Mouse (Mus musculus) large intestine, adult 2 months (tissue): Measurements from ENCODE around the gene Jkamp. TPM values are rescaled to one million over a fixed set of nuclear protein-coding genes. Genes with fewer than 3 reads are reported as not detected.
A peak's percentile ranks its signal among the peaks of the same experiment; 100 is the strongest.

Experiments
- DNase-seq: peaks from one replicate; pipeline ENCODE4 v3.0.0-alpha.2; 2012; ENCODE audit warnings: low read depth, low spot score
- WGBS: fragments of 180-500 bp; shearing (Covaris S2); methylation state at CpG from one replicate; pipeline ENCODE4 v1.1.7; 2018; 5-methylcytosine and 5-hydroxymethylcytosine counted together
- polyA plus RNA-seq: library from polyadenylated mRNA; depleted of rRNA; stranded (reverse); fragments of >200 nt; gene quantifications from 2 replicates; pipeline ENCODE4 v1.2.3, GENCODE M21; 2012; rRNA removed

The Jkamp gene
- polyA plus RNA-seq, 1 experiment: 36.2 TPM

DNA sequence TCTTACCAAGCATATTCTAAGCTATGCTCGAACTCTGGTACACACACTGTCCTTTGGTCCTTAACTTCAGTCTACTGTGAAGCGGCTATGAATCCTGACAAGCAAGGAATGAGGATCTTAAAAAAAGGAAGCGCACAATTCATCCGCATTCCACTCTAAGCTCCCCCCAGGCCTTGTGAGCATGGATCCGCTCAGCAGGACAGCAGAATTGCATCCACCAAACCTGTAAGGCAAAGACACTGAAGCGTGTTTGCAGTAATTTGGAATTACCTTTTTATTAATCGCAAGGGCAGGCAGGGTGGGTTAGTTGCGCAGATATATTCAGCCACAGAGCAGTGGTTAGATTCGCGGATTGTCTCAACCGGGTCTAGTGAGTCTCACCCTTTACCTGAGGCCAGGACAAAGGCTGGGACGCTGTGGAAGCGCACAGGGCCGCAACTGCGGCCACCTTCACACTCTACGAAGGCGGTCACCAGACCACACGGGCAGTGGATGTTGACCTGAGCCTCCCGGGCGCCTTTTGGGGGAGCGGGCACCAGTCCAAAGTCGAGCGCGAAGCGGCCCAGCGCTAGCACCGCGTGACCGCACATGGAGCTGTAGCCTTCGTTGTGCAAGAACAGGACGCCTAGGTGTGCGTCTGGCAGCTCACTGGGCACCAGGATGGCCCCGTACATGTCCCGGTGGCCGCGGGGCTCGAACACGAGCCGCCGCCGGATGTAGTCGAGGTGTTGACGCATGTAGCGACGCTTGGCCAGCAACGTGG is 947 bp upstream of the Jkamp start:
- DNase-seq: no peak
- 6% methylated on average over 46 of the region's 46 CpGs for WGBS

GRCm38 (mm10) chr12:72085024-72085328 is 413 bp upstream of the Jkamp start:
- DNase-seq: no peak
- WGBS: under 1% methylated on average over 31 of the region's 31 CpGs

GRCm38 (mm10) chr12:72086166-72086825 is 907 bp downstream of the Jkamp start:
- DNase-seq: no peak
- under 1% methylated on average over 18 of the region's 18 CpGs for WGBS

DNA sequence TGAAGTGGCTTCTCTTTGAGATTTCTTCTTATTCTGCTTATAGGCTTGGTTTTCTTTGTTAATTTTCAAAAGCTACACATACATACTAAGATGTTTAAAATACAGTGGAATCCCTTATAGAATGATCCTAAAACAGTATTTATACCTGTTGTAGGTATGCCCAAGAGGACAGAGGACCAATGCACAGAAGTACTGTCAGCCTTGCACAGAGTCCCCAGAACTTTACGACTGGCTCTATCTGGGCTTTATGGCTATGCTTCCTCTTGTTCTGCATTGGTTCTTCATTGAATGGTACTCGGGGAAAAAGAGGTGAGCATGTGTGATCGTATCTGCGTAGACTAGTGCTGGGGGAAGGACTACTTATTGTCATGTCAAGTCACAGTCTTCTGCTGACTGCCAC is 4.4 kb downstream of the Jkamp start:
- no peak for DNase-seq
- 78% methylated on average over 4 of the region's 4 CpGs for WGBS

GRCm38 (mm10) chr12:72096966-72097365 is 11.6 kb downstream of the Jkamp start:
- DNase-seq: no peak
- WGBS: 92% methylated on average over 8 of the region's 8 CpGs

DNA sequence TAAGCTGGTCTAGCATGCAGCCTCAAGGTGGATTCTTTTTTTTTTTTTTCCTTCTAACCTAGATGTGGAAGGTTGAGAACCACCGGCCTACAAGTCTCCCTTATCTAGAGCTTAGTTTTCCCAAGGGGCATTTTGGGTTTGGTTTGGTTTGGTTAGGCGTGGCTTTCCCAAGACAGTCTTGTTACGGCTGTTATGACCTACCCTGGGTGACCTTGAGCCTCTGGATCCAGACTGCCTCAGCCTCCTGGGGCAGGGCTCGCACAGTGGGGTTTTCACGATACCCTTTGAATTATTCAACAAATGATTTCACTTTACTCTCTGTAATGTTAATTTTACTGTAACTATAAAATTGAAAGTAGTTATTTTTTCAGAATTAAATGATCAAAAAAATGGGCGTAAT is 17.4 kb downstream of the Jkamp start:
- 64% methylated on average over 6 of the region's 6 CpGs for WGBS
- DNase-seq: no peak

DNA sequence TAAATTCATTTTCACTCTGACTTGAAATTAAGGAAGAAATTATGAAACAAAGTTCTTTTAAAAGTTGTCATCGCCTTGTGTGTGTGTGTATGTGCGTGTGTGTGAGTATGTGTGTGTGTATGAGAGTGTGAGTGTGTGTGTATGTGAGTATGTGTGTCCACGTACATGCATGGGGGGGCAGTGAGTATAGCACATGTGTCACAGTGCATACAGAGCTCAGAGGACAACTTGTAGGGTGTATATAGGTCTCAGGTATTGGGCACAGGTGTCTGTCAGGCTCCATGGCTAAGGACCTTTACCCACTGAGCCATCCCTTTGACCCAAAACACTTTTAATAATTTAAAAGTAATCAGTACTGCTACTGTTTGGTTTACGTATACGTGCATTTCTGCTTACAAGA is 18.6 kb downstream of the Jkamp start:
- WGBS: 78% methylated on average over 5 of the region's 5 CpGs
- no peak for DNase-seq

DNA sequence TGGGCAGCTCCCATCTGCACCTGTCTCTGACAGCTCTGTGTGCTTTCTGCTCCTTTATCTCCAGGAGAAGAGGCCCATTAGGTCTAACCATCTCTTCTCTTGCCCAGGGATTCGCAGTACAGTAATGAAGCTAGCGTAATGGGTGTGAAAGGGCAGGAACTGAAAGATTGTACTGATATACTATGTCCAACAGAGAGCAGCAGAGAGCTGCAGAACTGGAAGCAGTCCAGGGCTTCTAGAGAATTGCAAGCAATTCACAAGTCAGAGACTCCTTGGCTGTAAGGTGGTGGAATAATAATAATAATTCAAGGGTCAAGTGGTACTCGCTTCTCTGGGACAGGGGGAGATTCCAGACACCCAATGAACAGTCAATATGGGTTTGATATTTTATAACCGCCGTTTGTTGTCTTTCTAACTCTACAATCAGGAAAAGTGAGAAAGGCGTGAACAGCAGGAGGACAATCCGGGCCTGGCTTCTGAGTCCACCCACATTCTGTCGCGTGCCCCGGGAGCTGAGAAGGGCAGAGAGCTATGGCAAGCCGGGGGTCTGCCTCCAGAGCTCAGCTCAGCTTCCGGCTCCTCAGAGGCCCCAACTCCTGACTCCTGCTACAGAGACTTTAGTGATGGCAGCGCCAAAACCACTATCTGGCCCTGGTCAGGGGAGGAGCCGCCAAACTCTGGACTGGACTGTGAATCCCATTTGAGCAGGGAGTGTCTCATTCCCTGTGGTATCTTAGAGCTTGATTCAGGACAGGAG is 19.3 kb downstream of the Jkamp start:
- DNase-seq: peak; percentile 64
- WGBS: 23% methylated on average over 14 of the region's 14 CpGs

GRCm38 (mm10) chr12:72115126-72115525 is 29.7 kb downstream of the Jkamp start:
- 65% methylated on average over 6 of the region's 6 CpGs for WGBS
- DNase-seq: no peak

DNA sequence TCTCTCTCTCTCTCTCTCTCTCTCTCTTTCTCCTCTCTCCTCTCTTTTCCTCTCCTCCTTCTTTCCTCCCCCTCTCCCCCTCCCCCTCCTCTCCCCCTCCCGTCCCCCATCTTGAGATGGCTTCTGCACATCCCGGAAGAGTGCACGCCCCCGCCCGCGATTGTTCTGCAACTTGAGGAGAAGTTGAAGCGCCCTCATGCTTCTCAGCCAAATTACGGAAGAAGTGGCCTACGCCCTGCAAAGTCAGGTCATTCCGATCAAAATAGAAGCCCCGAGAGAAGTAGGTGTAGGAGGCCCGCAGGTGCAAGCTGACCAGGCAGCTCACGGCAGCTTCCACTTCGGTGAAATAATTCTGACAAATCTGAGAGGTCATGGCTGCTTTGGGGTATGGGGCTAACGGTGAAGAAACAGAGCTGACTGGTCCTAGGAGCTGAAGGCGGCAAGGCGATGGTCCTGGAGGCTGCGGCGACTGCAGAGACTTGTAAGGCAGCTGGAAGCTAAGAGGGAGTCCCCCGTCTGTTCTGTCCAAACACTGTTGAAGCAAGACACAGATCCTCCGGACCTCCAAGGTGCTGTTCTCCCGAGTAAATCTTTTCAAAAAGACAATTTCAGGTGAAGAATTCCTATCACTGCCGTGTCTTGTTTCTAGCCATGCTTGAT is 30.4 kb downstream of the Jkamp start:
- no peak for DNase-seq
- WGBS: 67% methylated on average over 22 of the region's 23 CpGs

GRCm38 (mm10) chr12:72129203-72129602 is 43.8 kb downstream of the Jkamp start:
- WGBS: 81% methylated on average over 10 of the region's 10 CpGs

GRCm38 (mm10) chr12:72150786-72151185 is 65.4 kb downstream of the Jkamp start:
- no peak for DNase-seq
- 77% methylated on average over 4 of the region's 4 CpGs for WGBS

More at GRCm38 (mm10) chr12:72129203-72129602, 43.8 kb downstream of the Jkamp start:
- no peak for DNase-seq

Other genes starting within 250 kb of the Jkamp start
- 0.24 and 0.34 TPM in 2 replicates for gene Gpr135, start 14.5 kb upstream of the Jkamp start, polyA plus RNA-seq
- gene L3hypdh, start 150 bp upstream of the Jkamp start, polyA plus RNA-seq: 2.1 and 2.9 TPM in 2 replicates
- not detected in 2 replicates for gene Ccdc175, start 99.4 kb downstream of the Jkamp start, polyA plus RNA-seq